Mouse (Mus musculus) layer of hippocampus, postnatal 36 days (tissue): ENCODE measurements around the gene Rtraf. TPM values are rescaled to one million over a fixed set of nuclear protein-coding genes. Genes with fewer than 3 reads are reported as not detected.

Source experiments
- total RNA-seq, 2 experiments: library from RNA; stranded (reverse); gene quantifications; 2 replicates each; pipeline ENCODE4 v1.2.3; 2021

The Rtraf gene
- total RNA-seq, 2 experiments from 2014 or later = 54.6 to 55.1 TPM

Other genes starting within 250 kb of the Rtraf start
- 1 to 10 TPM; 6.0 to 7.1 TPM for gene Gm2237, start 238.7 kb downstream of the Rtraf start, total RNA-seq
- gene Gm5458, start 221.2 kb downstream of the Rtraf start, total RNA-seq = not detected
- gene Nid2, start 72.6 kb downstream of the Rtraf start, total RNA-seq = 1 to 10 TPM; 4.1 to 5.2 TPM
- 100 to 1,000 TPM; 284 to 297 TPM for gene Gng2, start 153.8 kb upstream of the Rtraf start, total RNA-seq